Comparison of ENCODE assay signal across 25 mouse cellular contexts in genomic region chr12:105282091-105282490, GRCm38 (mm10). TPM values are rescaled to one million over a fixed set of nuclear protein-coding genes. Genes with fewer than 3 reads are reported as not detected.
"Had no signal": no experiment of that assay in that cellular context is flagged by ENCODE, and none has a peak within 500 bp of the region (broad histone marks: within the 10 kb centered on the region; RNA-seq: fewer than 3 reads in every experiment).

No protein-coding gene starts in this region.

- H3K4me2 ChIP-seq: limb, embryonic 12.5 days; limb, embryonic 15.5 days; liver, embryonic 11.5 days; lung, embryonic 14.5 days; midbrain, embryonic 12.5 days had no signal

- H3K36me3 ChIP-seq: limb, embryonic 12.5 days; limb, embryonic 15.5 days; midbrain, embryonic 12.5 days had no signal

- H3K9ac ChIP-seq: limb, embryonic 12.5 days; limb, embryonic 15.5 days; liver, embryonic 14.5 days; liver, postnatal 0 days; lung, embryonic 14.5 days; midbrain, embryonic 12.5 days had no signal

- H3K9me3 ChIP-seq: limb, embryonic 15.5 days had no signal

- H3K27me3 ChIP-seq: megakaryocyte, embryonic 14.5 days; midbrain, embryonic 12.5 days had no signal

- H3K4me3 ChIP-seq: limb, embryonic 12.5 days; limb, embryonic 15.5 days; midbrain, embryonic 12.5 days had no signal

- ATAC-seq: liver, postnatal 0 days; lung, postnatal 0 days; midbrain, embryonic 16.5 days had no signal

- H3K27ac ChIP-seq: limb, embryonic 12.5 days; limb, embryonic 15.5 days; liver, embryonic 14.5 days; midbrain, embryonic 12.5 days had no signal

- H3K4me1 ChIP-seq: limb, embryonic 12.5 days; limb, embryonic 15.5 days; megakaryocyte, embryonic 14.5 days had no signal

- DNase-seq: kidney, adult 18-20 months; kidney, adult 9 months; kidney, postnatal 14 days; kidney, postnatal 4 days; left cerebral cortex, postnatal 4 days; liver, postnatal 0 days; lung, embryonic 14.5 days; lung, postnatal 36 days; right cerebral cortex, postnatal 25 days; spleen, adult 18-20 months; thymus, adult 18-20 months; thymus, postnatal 14 days; thymus, postnatal 4 days had no signal

RNA-seq across cellular contexts. Expression of gene Tunar, which starts 51.6 kb away (rescaled TPM):
- polyA plus RNA-seq: liver, embryonic 14.5 days; liver, postnatal 0 days; lung, postnatal 0 days had no signal

RNA-seq across cellular contexts. Expression of gene Tcl1, which starts 59.5 kb away (rescaled TPM):
- polyA plus RNA-seq: kidney, embryonic 16.5 days; limb, embryonic 12.5 days; limb, embryonic 15.5 days; liver, embryonic 11.5 days; liver, embryonic 14.5 days; liver, postnatal 0 days; lung, embryonic 14.5 days; lung, postnatal 0 days; midbrain, embryonic 12.5 days; midbrain, embryonic 16.5 days; neural tube, embryonic 11.5 days; neural tube, embryonic 14.5 days; stomach, embryonic 16.5 days had no signal
